Mouse (Mus musculus): ENCODE results near the gene Mapk8ip1. TPM values are rescaled to one million over a fixed set of nuclear protein-coding genes. Genes with fewer than 3 reads are reported as not detected.

Gene Mapk8ip1
- polyA plus RNA-seq, 1 experiment from 2014 or later: 28.2 TPM

GRCm38 (mm10) chr2:92377320-92377719, 23.7 kb downstream of the Mapk8ip1 start:
- no peak for TF ChIP-seq CTCF (IDR thresholded peaks at IDR 0.05; ENCODE audit: low read depth)
- 95% methylated on average over 7 of the region's 7 CpGs for WGBS
- Histone ChIP-seq H3K27ac (no peak overlapping the region), H3K9ac (ENCODE audit: low read depth, low read length) (no peak overlapping the region), H3K9me3 (replicated peaks; ENCODE audit: low read length) (no peaks in the 10 kb centered on the region), H3K27me3 (ENCODE audit: insufficient read depth, low read length) (no peaks in the 10 kb centered on the region), H3K4me3 (replicated peaks; ENCODE audit: low read depth, low read length) (no peak overlapping the region), H3K4me2 (ENCODE audit: low read length) (no peak overlapping the region), H3K36me3 (ENCODE audit: insufficient read depth, low read length) (peaks cover 36% of the 10 kb centered on the region), H3K4me1 (replicated peaks; ENCODE audit: insufficient read depth, low read length) (peaks cover 16% of the 10 kb centered on the region)
- no peak for ATAC-seq (replicated peaks; ENCODE audit: low FRiP score, low read depth)
- no peak for DNase-seq (ENCODE audit: low spot score)

- Histone ChIP-seq H3K36me3 (ENCODE audit: insufficient read depth, low read length) (peaks cover 27% of the 10 kb centered on the region), H3K4me2 (ENCODE audit: low read length) (peak overlapping the region; percentile 69), H3K27me3 (ENCODE audit: insufficient read depth, low read length) (no peaks in the 10 kb centered on the region), H3K4me3 (replicated peaks; ENCODE audit: low read depth, low read length) (peak overlapping the region; percentile 53; the same call in 1 of the 2 replicates), H3K4me1 (replicated peaks; ENCODE audit: insufficient read depth, low read length) (peaks cover 21% of the 10 kb centered on the region), H3K27ac (no peak overlapping the region), H3K9ac (ENCODE audit: low read depth, low read length) (peak overlapping the region; percentile 75), H3K9me3 (replicated peaks; ENCODE audit: low read length) (no peaks in the 10 kb centered on the region)
- WGBS: 85% methylated on average over 6 of the region's 6 CpGs
- no peak for TF ChIP-seq CTCF (IDR thresholded peaks at IDR 0.05; ENCODE audit: low read depth)
- ATAC-seq (replicated peaks; ENCODE audit: low FRiP score, low read depth): no peak
- DNase-seq (ENCODE audit: low spot score): no peak
These were observed 24.8 kb downstream of the Mapk8ip1 start for GRCm38 (mm10) chr2:92376300-92376699.

DNA sequence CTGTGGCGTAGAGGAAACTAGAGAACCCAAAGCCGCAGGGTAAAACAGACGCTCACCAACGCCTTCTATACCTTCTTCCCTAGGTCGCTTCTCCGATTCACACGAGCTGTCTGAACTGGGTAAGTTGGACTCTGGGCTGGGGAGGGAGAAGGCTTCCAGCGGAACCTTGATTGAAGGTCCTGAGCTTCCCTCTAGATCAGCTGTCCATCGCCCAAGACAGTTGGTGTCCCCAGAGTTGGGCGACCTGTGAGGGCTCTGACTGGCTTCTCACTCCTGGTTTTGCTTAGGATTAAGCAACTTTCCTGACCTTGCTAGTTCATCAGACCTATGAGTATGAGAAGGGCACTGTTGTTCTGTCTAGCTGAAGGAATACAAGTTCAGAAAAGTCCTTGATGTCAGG, 25.3 kb downstream of the Mapk8ip1 start:
- peak overlapping the region; percentile 75 for H3K9ac ChIP-seq (ENCODE audit: low read depth, low read length)
- no peaks in the 10 kb centered on the region for H3K9me3 ChIP-seq (replicated peaks; ENCODE audit: low read length)
- 7% methylated on average over 10 of the region's 10 CpGs for WGBS
- H3K4me1 ChIP-seq (replicated peaks; ENCODE audit: insufficient read depth, low read length): peaks cover 25% of the 10 kb centered on the region
- no peaks in the 10 kb centered on the region for H3K27me3 ChIP-seq (ENCODE audit: insufficient read depth, low read length)
- TF ChIP-seq CTCF (IDR thresholded peaks at IDR 0.05; ENCODE audit: low read depth): no peak
- no peak for DNase-seq (ENCODE audit: low spot score)
- peaks cover 22% of the 10 kb centered on the region for H3K36me3 ChIP-seq (ENCODE audit: insufficient read depth, low read length)
- H3K27ac ChIP-seq: peak overlapping the region; percentile 97
- peak overlapping the region; percentile 69 for H3K4me2 ChIP-seq (ENCODE audit: low read length)
- H3K4me3 ChIP-seq (replicated peaks; ENCODE audit: low read depth, low read length): peak overlapping the region; percentile 53
- no peak for ATAC-seq (replicated peaks; ENCODE audit: low FRiP score, low read depth)

DNA sequence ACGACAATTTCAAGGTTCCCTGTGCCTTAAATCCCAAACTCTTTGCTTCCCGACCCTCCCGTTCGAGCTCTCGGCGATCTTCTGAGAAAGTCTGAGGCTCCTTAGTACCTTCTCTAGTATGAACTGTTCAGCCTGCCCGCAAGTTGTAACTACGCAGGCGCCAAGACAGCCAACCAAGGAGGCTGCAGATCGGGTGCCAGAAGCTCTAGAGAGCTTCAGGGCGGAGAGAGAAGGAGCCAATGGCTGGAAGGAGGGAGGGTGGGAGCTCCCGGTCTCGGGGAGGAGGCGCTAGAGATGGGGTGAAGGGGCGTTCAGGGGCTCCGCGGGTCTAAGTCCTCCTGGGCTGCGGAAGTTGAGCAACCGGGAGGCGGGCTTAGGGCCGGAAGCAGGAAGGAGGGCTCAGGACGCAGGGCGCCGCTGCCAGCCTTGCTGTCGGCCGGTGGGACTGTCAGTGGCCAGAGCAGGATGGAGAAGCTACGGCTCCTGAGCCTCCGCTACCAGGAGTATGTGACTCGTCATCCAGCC, 25.9 kb downstream of the Mapk8ip1 start:
- WGBS: under 1% methylated on average over 29 of the region's 29 CpGs
- DNase-seq (ENCODE audit: low spot score) (peak; percentile 100), ATAC-seq (replicated peaks; ENCODE audit: low FRiP score, low read depth) (peak; percentile 90)
- H3K27ac ChIP-seq: peak overlapping the region; percentile 97
- H3K9ac ChIP-seq (ENCODE audit: low read depth, low read length): peak overlapping the region; percentile 75
- peak overlapping the region; percentile 53 for H3K4me3 ChIP-seq (replicated peaks; ENCODE audit: low read depth, low read length)
- peak overlapping the region; percentile 69 for H3K4me2 ChIP-seq (ENCODE audit: low read length)
- no peaks in the 10 kb centered on the region for H3K9me3 ChIP-seq (replicated peaks; ENCODE audit: low read length)
- H3K4me1 ChIP-seq (replicated peaks; ENCODE audit: insufficient read depth, low read length): peaks cover 25% of the 10 kb centered on the region
- TF ChIP-seq CTCF (IDR thresholded peaks at IDR 0.05; ENCODE audit: low read depth): peak; percentile 31; the same call in 1 of the 2 replicates
- H3K27me3 ChIP-seq (ENCODE audit: insufficient read depth, low read length): no peaks in the 10 kb centered on the region
- peaks cover 22% of the 10 kb centered on the region for H3K36me3 ChIP-seq (ENCODE audit: insufficient read depth, low read length)

DNA sequence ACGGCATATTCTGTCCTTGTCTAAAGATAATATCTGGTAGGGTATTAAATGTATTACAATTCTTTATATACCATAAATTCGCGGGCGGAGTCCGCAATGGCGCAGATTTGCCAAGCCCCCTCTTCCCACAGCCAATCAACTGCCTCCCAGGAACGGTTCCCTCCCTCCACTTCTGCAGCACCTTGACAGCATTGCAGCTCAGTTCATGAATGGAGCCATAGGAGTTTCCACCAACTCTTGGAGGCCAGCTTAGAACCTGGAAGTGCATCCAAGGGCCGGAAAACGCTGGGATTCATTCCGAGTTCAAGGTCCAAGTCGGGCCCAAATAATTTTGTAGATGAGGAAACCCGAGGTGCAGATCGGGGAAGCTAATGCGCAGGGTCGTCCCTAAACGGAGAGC, 26.5 kb downstream of the Mapk8ip1 start, which contains the start of the genes Pex16 and Large2:
Gene Pex16, plus strand, starts transcription at position 163 of the 400 bp plus-strand sequence.
Gene Large2, minus strand, starts transcription at position 356 of the 400 bp plus-strand sequence.
- H3K4me3 ChIP-seq (replicated peaks; ENCODE audit: low read depth, low read length): peak within 1 kb of the TSS; percentile 53
- H3K4me1 ChIP-seq (replicated peaks; ENCODE audit: insufficient read depth, low read length): peaks cover 25% of the 10 kb centered on the region
- ATAC-seq (replicated peaks; ENCODE audit: low FRiP score, low read depth): no peak
- peaks cover 18% of the 10 kb centered on the region for H3K36me3 ChIP-seq (ENCODE audit: insufficient read depth, low read length)
- WGBS: 3% methylated on average over 16 of the region's 16 CpGs
- H3K9me3 ChIP-seq (replicated peaks; ENCODE audit: low read length): no peaks in the 10 kb centered on the region
- peak within 1 kb of the TSS; percentile 69 for H3K4me2 ChIP-seq (ENCODE audit: low read length)
- no peak for TF ChIP-seq CTCF (IDR thresholded peaks at IDR 0.05; ENCODE audit: low read depth)
- DNase-seq (ENCODE audit: low spot score): peak; percentile 68
- H3K9ac ChIP-seq (ENCODE audit: low read depth, low read length): peak within 1 kb of the TSS; percentile 75
- peak within 1 kb of the TSS; percentile 97 for H3K27ac ChIP-seq
- no peaks in the 10 kb centered on the region for H3K27me3 ChIP-seq (ENCODE audit: insufficient read depth, low read length)

GRCm38 (mm10) chr2:92373437-92373813, 27.6 kb downstream of the Mapk8ip1 start:
- no peak overlapping the region for H3K9ac ChIP-seq (ENCODE audit: low read depth, low read length)
- no peak overlapping the region for H3K4me2 ChIP-seq (ENCODE audit: low read length)
- peaks cover 25% of the 10 kb centered on the region for H3K4me1 ChIP-seq (replicated peaks; ENCODE audit: insufficient read depth, low read length)
- 77% methylated on average over 11 of the region's 11 CpGs for WGBS
- no peak overlapping the region for H3K4me3 ChIP-seq (replicated peaks; ENCODE audit: low read depth, low read length)
- no peak for DNase-seq (ENCODE audit: low spot score)
- no peak for ATAC-seq (replicated peaks; ENCODE audit: low FRiP score, low read depth)
- no peak for TF ChIP-seq CTCF (IDR thresholded peaks at IDR 0.05; ENCODE audit: low read depth)
- H3K27ac ChIP-seq: peak overlapping the region; percentile 97
- H3K36me3 ChIP-seq (ENCODE audit: insufficient read depth, low read length): peaks cover 9% of the 10 kb centered on the region
- no peaks in the 10 kb centered on the region for H3K9me3 ChIP-seq (replicated peaks; ENCODE audit: low read length)
- no peaks in the 10 kb centered on the region for H3K27me3 ChIP-seq (ENCODE audit: insufficient read depth, low read length)

Measured in kidney, postnatal 0 days (tissue).